Mouse (Mus musculus) cerebellum, postnatal 36 days (tissue): ENCODE data around the gene Olfr750.

Source experiments
- DNase-seq, 2 experiments: peaks; one replicate each; pipeline ENCODE4 v3.0.0; 2021 to 2022; ENCODE audit warnings: mixed read lengths in 2 of 2

Gene Olfr750

DNA sequence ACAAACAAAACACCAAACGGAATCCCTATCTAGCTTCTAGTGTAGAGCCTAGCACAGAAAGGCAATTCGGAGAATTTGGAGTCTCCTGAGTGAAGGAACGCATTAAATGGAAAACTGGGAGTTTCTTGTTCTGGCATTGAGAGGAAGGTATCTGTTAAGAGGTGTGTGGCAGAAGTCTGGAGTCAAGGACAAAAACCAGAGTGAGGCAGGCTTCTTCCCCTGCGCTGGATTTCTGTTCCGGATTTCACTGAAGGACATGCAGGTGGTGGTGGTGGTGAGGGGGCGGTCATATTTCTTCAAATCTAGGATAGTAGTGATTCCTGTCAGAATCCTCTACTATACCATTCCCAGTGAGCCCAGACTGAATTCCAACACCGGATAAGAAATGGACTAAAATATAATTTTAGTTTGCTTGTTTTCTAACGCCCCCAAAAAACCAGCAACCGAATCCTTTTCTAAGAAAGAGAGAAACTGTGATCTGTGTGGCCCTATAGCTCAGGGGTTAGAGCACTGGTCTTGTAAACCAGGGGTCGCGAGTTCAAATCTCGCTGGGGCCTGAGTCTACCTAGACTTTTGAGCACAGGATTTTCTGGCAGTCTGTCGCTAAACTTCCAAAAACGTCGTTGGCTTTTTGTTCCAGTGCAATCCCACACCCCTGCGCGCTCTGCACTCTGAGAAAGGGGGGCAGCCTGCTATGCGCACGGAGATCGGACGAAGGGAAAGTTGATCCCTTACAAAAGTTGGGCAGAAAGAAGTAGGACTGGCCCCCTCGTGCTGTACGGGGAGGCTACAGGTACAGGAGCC is 14.1 kb upstream of the Olfr750 start:
- peak; percentile 84 to 89 for DNase-seq

- DNase-seq, result no peak
These were observed 13.5 kb upstream of the Olfr750 start for GRCm38 (mm10) chr14:51087762-51088161.

- DNase-seq, result no peak
These were observed 11.7 kb upstream of the Olfr750 start for GRCm38 (mm10) chr14:51085911-51086310.

DNA sequence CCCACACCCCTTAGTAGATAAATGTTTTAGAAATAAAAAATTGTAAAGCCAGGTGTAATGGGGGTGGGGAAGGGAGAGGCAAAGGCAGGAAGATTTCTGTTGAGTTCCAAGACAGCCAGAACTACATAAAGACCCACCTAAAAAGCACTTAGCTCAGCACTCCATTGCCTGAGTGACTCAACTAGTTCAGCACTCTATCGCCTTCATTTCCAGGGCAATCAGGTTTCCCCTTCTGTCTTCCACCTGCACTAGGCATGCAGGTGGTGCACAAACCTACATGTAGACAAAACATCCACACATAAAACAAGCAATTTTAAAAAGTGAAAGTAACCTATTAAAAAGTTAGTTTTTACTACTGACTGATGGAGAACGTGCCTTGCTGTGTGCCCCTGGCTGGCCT is 10.9 kb upstream of the Olfr750 start:
- no peak for DNase-seq

- DNase-seq, result no peak
These were observed 9.6 kb upstream of the Olfr750 start for GRCm38 (mm10) chr14:51083805-51084204.

DNA sequence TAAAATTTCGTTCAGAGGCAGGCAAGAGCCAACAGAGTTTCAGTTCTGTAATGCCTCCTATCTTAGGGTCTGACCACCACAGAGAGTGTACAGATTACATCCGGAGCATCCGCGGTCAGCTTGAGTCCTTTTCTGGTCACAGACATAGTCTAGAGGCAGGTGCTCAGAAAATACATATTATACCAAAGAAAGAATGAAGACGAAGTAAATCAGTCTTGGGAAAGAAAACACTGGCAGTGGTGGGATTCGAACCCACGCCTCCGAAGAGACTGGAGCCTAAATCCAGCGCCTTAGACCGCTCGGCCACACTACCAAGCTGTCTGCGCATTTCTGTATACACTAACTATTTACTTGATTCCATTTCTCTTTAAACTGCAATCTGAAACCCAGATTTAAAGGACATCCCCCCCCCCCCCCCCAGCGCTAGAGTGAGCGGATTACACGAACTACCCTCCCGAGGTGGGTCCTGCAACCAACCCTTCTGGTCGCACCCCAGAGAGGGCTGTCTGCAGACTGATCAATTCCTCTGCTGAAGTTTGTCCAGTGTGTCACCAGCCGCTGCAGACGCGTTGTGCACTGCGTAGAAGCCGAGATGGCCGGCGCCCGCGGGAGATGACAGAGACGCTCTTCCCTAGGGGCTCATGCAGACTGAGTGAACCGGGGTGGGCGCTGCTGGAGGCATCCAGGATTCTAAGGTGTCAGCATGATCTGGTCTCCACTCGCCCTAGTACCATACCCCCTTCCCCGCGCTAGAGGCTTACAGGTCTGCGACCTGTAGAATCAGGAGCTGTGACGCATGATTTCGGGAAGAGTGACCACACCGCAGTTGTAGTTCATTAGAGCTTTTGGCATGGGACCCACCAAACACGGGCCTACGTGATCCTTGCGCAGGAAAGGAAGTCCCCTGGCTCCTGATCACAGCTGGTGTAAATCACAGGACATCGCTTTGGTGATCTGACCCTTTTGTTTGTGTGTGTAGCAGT is 8.7 kb upstream of the Olfr750 start:
- DNase-seq, result peak; percentile 57 to 68

- DNase-seq, result no peak
These were observed 6.8 kb upstream of the Olfr750 start for GRCm38 (mm10) chr14:51081035-51081434.

GRCm38 (mm10) chr14:51079180-51079579 is 4.9 kb upstream of the Olfr750 start:
- no peak for DNase-seq

GRCm38 (mm10) chr14:51069617-51070016 is 4.6 kb downstream of the Olfr750 start:
- DNase-seq, result peak in 1 of 2 experiments; percentile 20

DNA sequence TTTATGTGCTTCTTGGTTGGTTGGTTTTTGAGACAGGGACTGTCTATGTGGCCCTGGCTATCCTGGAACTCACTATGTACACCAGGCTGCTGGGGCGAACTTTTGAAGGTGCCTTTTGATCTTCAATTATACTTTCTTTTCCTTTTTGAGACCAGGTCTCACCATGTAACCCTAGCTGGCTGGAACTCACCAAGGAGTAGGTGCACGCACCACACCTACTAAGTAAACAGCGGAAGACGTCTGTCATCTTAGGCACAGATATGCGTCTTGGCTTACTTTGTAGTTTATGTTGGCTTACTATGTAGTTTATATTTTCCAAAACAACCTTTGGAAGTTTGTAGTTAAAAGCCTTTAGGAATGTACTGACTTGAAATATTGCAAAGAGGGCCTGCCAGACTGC is 5.3 kb downstream of the Olfr750 start:
- DNase-seq, result no peak

GRCm38 (mm10) chr14:51060761-51061160 is 13.5 kb downstream of the Olfr750 start:
- no peak for DNase-seq

DNA sequence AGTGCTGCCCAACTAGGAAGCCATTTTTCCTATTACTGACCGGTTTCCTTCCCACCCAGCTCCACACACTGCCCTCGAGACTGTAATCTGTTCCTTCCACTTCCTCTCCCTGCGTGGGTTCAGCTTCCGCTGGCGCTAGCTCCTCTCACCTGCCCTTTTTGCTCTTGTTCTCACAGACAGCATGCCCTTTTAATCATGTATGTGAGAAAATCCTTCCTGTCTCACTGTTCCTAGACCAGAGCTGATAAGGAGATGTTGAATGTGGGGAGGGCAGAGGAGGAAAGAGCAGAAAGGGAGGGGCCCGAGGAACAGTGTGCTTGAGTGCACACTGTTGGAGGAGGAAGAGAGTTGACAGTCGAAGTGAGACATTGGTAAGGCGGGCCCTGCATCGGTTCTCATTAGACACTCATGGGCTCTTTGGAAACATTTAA is 16.8 kb downstream of the Olfr750 start, which contains the start of gene Rnase12:
Gene Rnase12 (minus strand): TSS at position 261 of the 431 bp plus-strand sequence.
- no peak for DNase-seq

GRCm38 (mm10) chr14:51054243-51055237 is 19.7 kb downstream of the Olfr750 start:
- DNase-seq, result no peak

- no peak for DNase-seq
These were observed 21.1 kb downstream of the Olfr750 start for GRCm38 (mm10) chr14:51053176-51053575.

- no peak for DNase-seq
These were observed 22.3 kb downstream of the Olfr750 start for GRCm38 (mm10) chr14:51051941-51052340.

- DNase-seq, result no peak
These were observed 24.2 kb downstream of the Olfr750 start, which contains the start of gene Rnase11 for GRCm38 (mm10) chr14:51050063-51050462. Rnase11 (minus strand) TSS chr14:51050163.

- no peak for DNase-seq
These were observed 26.4 kb downstream of the Olfr750 start for GRCm38 (mm10) chr14:51047846-51048245.

- no peak for DNase-seq
These were observed 32.5 kb downstream of the Olfr750 start, which contains the start of gene Rnase9 for GRCm38 (mm10) chr14:51041769-51042168. Rnase9 (minus strand) TSS chr14:51041869.

DNA sequence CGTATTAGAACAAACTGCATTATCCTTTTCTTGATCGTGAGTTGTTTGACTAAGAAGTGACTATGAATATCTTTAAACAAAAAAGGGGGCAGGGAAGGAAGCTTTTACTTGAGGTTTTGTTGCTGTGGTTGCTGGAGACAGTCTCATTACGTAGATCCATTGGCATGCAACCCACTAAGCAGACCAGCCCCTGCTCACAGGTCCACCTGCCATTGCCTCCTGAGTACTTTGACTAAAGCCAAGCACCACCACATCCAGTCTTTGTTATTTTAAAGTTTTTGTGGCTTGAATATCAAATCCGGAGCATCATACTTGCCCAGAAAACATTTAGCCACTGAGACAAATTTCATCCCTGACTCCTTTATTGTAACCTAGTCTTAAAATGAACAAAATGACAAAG is 38.0 kb downstream of the Olfr750 start:
- no peak for DNase-seq

- DNase-seq, result no peak
These were observed 39.0 kb downstream of the Olfr750 start for GRCm38 (mm10) chr14:51035206-51035605.

GRCm38 (mm10) chr14:51027387-51028155 is 46.7 kb downstream of the Olfr750 start:
- no peak for DNase-seq
